Comparison of ENCODE assay signal across 9 mouse cellular contexts in genomic region chr19:8897211-8897864, GRCm38 (mm10). TPM values are rescaled to one million over a fixed set of nuclear protein-coding genes. Genes with fewer than 3 reads are reported as not detected.
DNase-seq lines count a peak whose midpoint lies in the region; ATAC-seq and TF ChIP-seq lines count a peak whose summit lies in the region.
"Not testable (repeated sequence)": the region's sequence is repeated elsewhere in the genome, so short reads cannot be mapped to it uniquely, and the experiment has no call there.
"Had no signal": no experiment of that assay in that cellular context is flagged by ENCODE, and none has a peak within 500 bp of the region (broad histone marks: within the 10 kb centered on the region; RNA-seq: fewer than 3 reads in every experiment).

No protein-coding gene starts in this region.

- not testable (repeated sequence) for H3K9me3 ChIP-seq in E14TG2a.4 (ENCODE audit: low read length); heart, embryonic 15.5 days (replicated peaks); kidney, embryonic 14.5 days (ENCODE audit: control insufficient read depth, low read length); liver, embryonic 13.5 days (replicated peaks); midbrain, embryonic 15.5 days; stomach, embryonic 14.5 days (ENCODE audit: control insufficient read depth, low read depth, low read length)

- peak overlapping the region; percentile 83 for H3K27ac ChIP-seq in heart, embryonic 15.5 days
- peak overlapping the region; percentile 74 for H3K27ac ChIP-seq in kidney, embryonic 14.5 days (ENCODE audit: low read depth, low read length)
- H3K27ac ChIP-seq in liver, embryonic 13.5 days = peak overlapping the region; percentile 91
- peak overlapping the region; percentile 77 for H3K27ac ChIP-seq in midbrain, embryonic 15.5 days
- H3K27ac ChIP-seq in stomach, embryonic 14.5 days (ENCODE audit: low read length) = peak overlapping the region; percentile 87

- H3K4me2 ChIP-seq in heart, embryonic 15.5 days = peak overlapping the region; percentile 76
- peak overlapping the region; percentile 46 for H3K4me2 ChIP-seq in kidney, embryonic 14.5 days (replicated peaks; ENCODE audit: low read depth, low read length)
- peak overlapping the region; percentile 78 for H3K4me2 ChIP-seq in liver, embryonic 13.5 days
- peak overlapping the region; percentile 78 for H3K4me2 ChIP-seq in midbrain, embryonic 15.5 days
- peak overlapping the region; percentile 50 for H3K4me2 ChIP-seq in stomach, embryonic 14.5 days (replicated peaks; ENCODE audit: low read depth, low read length)

- 23% methylated on average over 21 of the region's 21 CpGs for WGBS in heart, embryonic 15.5 days
- WGBS in kidney, embryonic 14.5 days = 25% methylated on average over 21 of the region's 21 CpGs
- WGBS in liver, embryonic 13.5 days (ENCODE audit: insufficient replicate concordance) = 37% methylated on average over 21 of the region's 21 CpGs
- WGBS in midbrain, embryonic 15.5 days = 20% methylated on average over 21 of the region's 21 CpGs
- 22% methylated on average over 21 of the region's 21 CpGs for WGBS in stomach, embryonic 14.5 days

- ATAC-seq in cerebellum, adult (ENCODE audit: insufficient number of reproducible peaks, low FRiP score, low TSS enrichment) = peak; percentile 6; the same call in 1 of the 2 replicates
- peak; percentile 55 for ATAC-seq in erythroid progenitor cell, adult 5-6 weeks (replicated peaks; ENCODE audit: low FRiP score, poor library complexity, severe bottlenecking)
- peak; percentile 28 for ATAC-seq in heart, embryonic 15.5 days (replicated peaks; ENCODE audit: insufficient number of reproducible peaks, insufficient read depth, low FRiP score, low read depth)
- peak; percentile 43 for ATAC-seq in kidney, embryonic 14.5 days (ENCODE audit: low FRiP score, low TSS enrichment)
- ATAC-seq in liver, embryonic 13.5 days (ENCODE audit: low read depth) = peak; percentile 32
- ATAC-seq in midbrain, embryonic 15.5 days (replicated peaks) = peak; percentile 64
- peak; percentile 28; the same call in 1 of the 2 replicates for ATAC-seq in stomach, embryonic 14.5 days (ENCODE audit: insufficient number of reproducible peaks, insufficient read depth, low FRiP score, low read depth)

- H3K4me1 ChIP-seq in E14TG2a.4 (replicated peaks; ENCODE audit: low read depth, low read length) = peaks cover 68% of the 10 kb centered on the region
- H3K4me1 ChIP-seq in heart, embryonic 15.5 days (replicated peaks) = peaks cover 37% of the 10 kb centered on the region
- H3K4me1 ChIP-seq in kidney, embryonic 14.5 days (ENCODE audit: control insufficient read depth, insufficient read depth, low read length) = peaks cover 18% of the 10 kb centered on the region
- H3K4me1 ChIP-seq in liver, embryonic 13.5 days (replicated peaks) = peaks cover 70% of the 10 kb centered on the region
- H3K4me1 ChIP-seq in midbrain, embryonic 15.5 days = peaks cover 45% of the 10 kb centered on the region
- peaks cover 20% of the 10 kb centered on the region for H3K4me1 ChIP-seq in stomach, embryonic 14.5 days (ENCODE audit: control insufficient read depth, insufficient read depth, low read length)

- not testable (repeated sequence) for H3K27me3 ChIP-seq in E14TG2a.4 (ENCODE audit: insufficient read depth, low read length); heart, embryonic 15.5 days; kidney, embryonic 14.5 days (ENCODE audit: control insufficient read depth, insufficient read depth, low read length); liver, embryonic 13.5 days; midbrain, embryonic 15.5 days (replicated peaks); stomach, embryonic 14.5 days (ENCODE audit: control insufficient read depth, insufficient read depth, low read length)

- H3K9ac ChIP-seq in heart, embryonic 15.5 days = peak overlapping the region; percentile 54
- H3K9ac ChIP-seq in kidney, embryonic 14.5 days (ENCODE audit: low read depth, low read length) = peak overlapping the region; percentile 91
- H3K9ac ChIP-seq in liver, embryonic 13.5 days = peak overlapping the region; percentile 74
- peak overlapping the region; percentile 38 for H3K9ac ChIP-seq in midbrain, embryonic 15.5 days
- peak overlapping the region; percentile 42; the same call in 1 of the 2 replicates for H3K9ac ChIP-seq in stomach, embryonic 14.5 days (replicated peaks; ENCODE audit: low read depth, low read length)

- DNase-seq in liver, embryonic 13.5 days = not testable (repeated sequence)

- TF ChIP-seq CTCF in E14TG2a.4 (conservative IDR thresholded peaks at IDR 0.05; ENCODE audit: low read length) = not testable (repeated sequence)

- H3K4me3 ChIP-seq in E14TG2a.4 (replicated peaks; ENCODE audit: low read length) = peak overlapping the region; percentile 100
- peak overlapping the region; percentile 88 for H3K4me3 ChIP-seq in heart, embryonic 15.5 days
- H3K4me3 ChIP-seq in kidney, embryonic 14.5 days (ENCODE audit: low read length) = peak overlapping the region; percentile 75
- H3K4me3 ChIP-seq in liver, embryonic 13.5 days (replicated peaks) = peak overlapping the region; percentile 93
- H3K4me3 ChIP-seq in midbrain, embryonic 15.5 days = peak overlapping the region; percentile 62
- peak overlapping the region; percentile 99; the same call in 1 of the 2 replicates for H3K4me3 ChIP-seq in stomach, embryonic 14.5 days (ENCODE audit: low read depth, low read length)

- H3K36me3 ChIP-seq in E14TG2a.4 (ENCODE audit: insufficient read depth, low read length) = peaks cover 66% of the 10 kb centered on the region
- peaks cover 23% of the 10 kb centered on the region for H3K36me3 ChIP-seq in heart, embryonic 15.5 days
- peaks cover 30% of the 10 kb centered on the region for H3K36me3 ChIP-seq in kidney, embryonic 14.5 days (ENCODE audit: control insufficient read depth, insufficient read depth, low read length)
- peaks cover 41% of the 10 kb centered on the region for H3K36me3 ChIP-seq in liver, embryonic 13.5 days
- not testable (repeated sequence) for H3K36me3 ChIP-seq in midbrain, embryonic 15.5 days (replicated peaks)
- H3K36me3 ChIP-seq in stomach, embryonic 14.5 days (ENCODE audit: control insufficient read depth, insufficient read depth, low read length) = peaks cover 21% of the 10 kb centered on the region

RNA-seq across cellular contexts. Expression of gene Ganab, which starts 0.5 kb away (rescaled TPM):
- 71.0 and 83.0 TPM in 2 replicates for total RNA-seq in erythroid progenitor cell, adult 5-6 weeks (2015; ENCODE audit: low replicate concordance)
- 31.9 and 43.0 TPM in 2 replicates for total RNA-seq in erythroid progenitor cell, adult 5-6 weeks (2017; ENCODE audit: low replicate concordance)
- polyA plus RNA-seq in heart, embryonic 15.5 days (2015; fragmentation: Nextera tagmentation; extraction: Ambion mirVana) = 50.0 and 67.9 TPM in 2 replicates
- 67.1 and 114 TPM in 2 replicates for polyA plus RNA-seq in kidney, embryonic 14.5 days (2014; fragmentation: Nextera tagmentation; extraction: Ambion mirVana)
- polyA plus RNA-seq in liver, embryonic 13.5 days (2015; fragmentation: Nextera tagmentation; extraction: Ambion mirVana) = 41.4 and 52.7 TPM in 2 replicates
- polyA plus RNA-seq in midbrain, embryonic 15.5 days (2015; fragmentation: Nextera tagmentation; extraction: Ambion mirVana) = 88.8 and 90.7 TPM in 2 replicates
- 82.0 and 90.3 TPM in 2 replicates for polyA plus RNA-seq in stomach, embryonic 14.5 days (2014; fragmentation: Nextera tagmentation; extraction: Ambion mirVana)

RNA-seq across cellular contexts. Expression of gene Ints5, which starts 4.5 kb away (rescaled TPM):
- total RNA-seq in erythroid progenitor cell, adult 5-6 weeks (2015; ENCODE audit: low replicate concordance) = 10.1 and 14.3 TPM in 2 replicates
- 7.1 and 7.6 TPM in 2 replicates for total RNA-seq in erythroid progenitor cell, adult 5-6 weeks (2017; ENCODE audit: low replicate concordance)
- polyA plus RNA-seq in heart, embryonic 15.5 days (2015; fragmentation: Nextera tagmentation; extraction: Ambion mirVana) = 21.2 and 29.4 TPM in 2 replicates
- polyA plus RNA-seq in kidney, embryonic 14.5 days (2014; fragmentation: Nextera tagmentation; extraction: Ambion mirVana) = 27.7 and 38.2 TPM in 2 replicates
- 26.1 and 26.5 TPM in 2 replicates for polyA plus RNA-seq in liver, embryonic 13.5 days (2015; fragmentation: Nextera tagmentation; extraction: Ambion mirVana)
- 36.4 and 38.4 TPM in 2 replicates for polyA plus RNA-seq in midbrain, embryonic 15.5 days (2015; fragmentation: Nextera tagmentation; extraction: Ambion mirVana)
- polyA plus RNA-seq in stomach, embryonic 14.5 days (2014; fragmentation: Nextera tagmentation; extraction: Ambion mirVana) = 29.3 and 33.5 TPM in 2 replicates

RNA-seq across cellular contexts. Expression of gene Gm49416, which starts 8.6 kb away (rescaled TPM):
- total RNA-seq in erythroid progenitor cell, adult 5-6 weeks (2015; ENCODE audit: low replicate concordance) = not detected in 2 replicates
- total RNA-seq in erythroid progenitor cell, adult 5-6 weeks (2017; ENCODE audit: low replicate concordance) = not detected in 2 replicates
- polyA plus RNA-seq in heart, embryonic 15.5 days (2015; fragmentation: Nextera tagmentation; extraction: Ambion mirVana) = not detected in 2 replicates
- not detected in 2 replicates for polyA plus RNA-seq in kidney, embryonic 14.5 days (2014; fragmentation: Nextera tagmentation; extraction: Ambion mirVana)
- not detected in 2 replicates for polyA plus RNA-seq in liver, embryonic 13.5 days (2015; fragmentation: Nextera tagmentation; extraction: Ambion mirVana)
- not detected in 2 replicates for polyA plus RNA-seq in midbrain, embryonic 15.5 days (2015; fragmentation: Nextera tagmentation; extraction: Ambion mirVana)
- polyA plus RNA-seq in stomach, embryonic 14.5 days (2014; fragmentation: Nextera tagmentation; extraction: Ambion mirVana) = not detected in 2 replicates

RNA-seq across cellular contexts. Expression of gene 1810009A15Rik, which starts 8.7 kb away (rescaled TPM):
- 11.5 and 13.4 TPM in 2 replicates for total RNA-seq in erythroid progenitor cell, adult 5-6 weeks (2015; ENCODE audit: low replicate concordance)
- total RNA-seq in erythroid progenitor cell, adult 5-6 weeks (2017; ENCODE audit: low replicate concordance) = 7.0 and 32.0 TPM in 2 replicates
- 44.7 and 51.9 TPM in 2 replicates for polyA plus RNA-seq in heart, embryonic 15.5 days (2015; fragmentation: Nextera tagmentation; extraction: Ambion mirVana)
- polyA plus RNA-seq in kidney, embryonic 14.5 days (2014; fragmentation: Nextera tagmentation; extraction: Ambion mirVana) = 112 and 133 TPM in 2 replicates
- polyA plus RNA-seq in liver, embryonic 13.5 days (2015; fragmentation: Nextera tagmentation; extraction: Ambion mirVana) = 89.5 and 92.3 TPM in 2 replicates
- polyA plus RNA-seq in midbrain, embryonic 15.5 days (2015; fragmentation: Nextera tagmentation; extraction: Ambion mirVana) = 40.2 and 44.3 TPM in 2 replicates
- polyA plus RNA-seq in stomach, embryonic 14.5 days (2014; fragmentation: Nextera tagmentation; extraction: Ambion mirVana) = 71.0 and 82.4 TPM in 2 replicates

RNA-seq across cellular contexts. Expression of gene Gm49403, which starts 13.6 kb away (rescaled TPM):
- not detected in 2 replicates for total RNA-seq in erythroid progenitor cell, adult 5-6 weeks (2015; ENCODE audit: low replicate concordance)
- total RNA-seq in erythroid progenitor cell, adult 5-6 weeks (2017; ENCODE audit: low replicate concordance) = not detected in 2 replicates
- not detected in 2 replicates for polyA plus RNA-seq in heart, embryonic 15.5 days (2015; fragmentation: Nextera tagmentation; extraction: Ambion mirVana)
- polyA plus RNA-seq in kidney, embryonic 14.5 days (2014; fragmentation: Nextera tagmentation; extraction: Ambion mirVana) = not detected in 2 replicates
- polyA plus RNA-seq in liver, embryonic 13.5 days (2015; fragmentation: Nextera tagmentation; extraction: Ambion mirVana) = not detected in 2 replicates
- not detected in 2 replicates for polyA plus RNA-seq in midbrain, embryonic 15.5 days (2015; fragmentation: Nextera tagmentation; extraction: Ambion mirVana)
- polyA plus RNA-seq in stomach, embryonic 14.5 days (2014; fragmentation: Nextera tagmentation; extraction: Ambion mirVana) = not detected in 2 replicates
- total RNA-seq: left cerebral cortex, adult 8-10 months had no signal

Comparison
In these comparisons a context has a peak if more than half of its experiments do, and no peak if none do; other contexts are left out.
1. ATAC-seq: peak in every context shown above with its lines; median percentile 64 in midbrain, embryonic 15.5 days; 55 in erythroid progenitor cell, adult 5-6 weeks; 43 in kidney, embryonic 14.5 days; 32 in liver, embryonic 13.5 days; 28 in heart, embryonic 15.5 days; 28 in stomach, embryonic 14.5 days; 6 in cerebellum, adult.
2. H3K9ac ChIP-seq: peak in every context shown above with its lines; median percentile 91 in kidney, embryonic 14.5 days; 74 in liver, embryonic 13.5 days; 54 in heart, embryonic 15.5 days; 42 in stomach, embryonic 14.5 days; 38 in midbrain, embryonic 15.5 days.